Mouse (Mus musculus) ES-E14 (cell line): ENCODE measurements at regions not wholly inside any gene's neighbourhood (a gene's known extent, or its start where the extent isn't known, plus 50 kb on each side); places are given as distances from the start of the nearest gene placed in this dataset.

Source experiments
- DNase-seq: peaks from one replicate; pipeline ENCODE4 v3.0.0-alpha.2; 2013; ENCODE audit warnings: low read depth, low spot score
- H3K27ac ChIP-seq: 2 replicates; pipeline ENCODE4 v1.5.1; 2012; ENCODE audit warnings: low read depth, mild to moderate bottlenecking, low read length, moderate library complexity, mixed read lengths; ENCODE audit not compliant: poor library complexity, insufficient read depth, severe bottlenecking
- H3K36me3 ChIP-seq: 2 replicates; pipeline ENCODE4 v1.6.1; 2012; ENCODE audit warnings: mild to moderate bottlenecking, low read length, moderate library complexity, mixed read lengths; ENCODE audit not compliant: control insufficient read depth, poor library complexity, insufficient read depth, severe bottlenecking
- H3K4me1 ChIP-seq, 2 experiments: fragments of 150-350 bp in 1 of 2; sonication (generic) in 1 of 2; 2 replicates each; pipeline ENCODE4 v1.6.1; 2012; ENCODE audit warnings: low read length in 2 of 2, mild to moderate bottlenecking in 1 of 2, mixed read lengths in 1 of 2; ENCODE audit not compliant: control insufficient read depth in 2 of 2, insufficient read depth in 2 of 2, poor library complexity in 1 of 2
- H3K4me3 ChIP-seq, 2 experiments: fragments of 150-350 bp in 1 of 2; sonication (generic) in 1 of 2; 2 replicates each; pipeline ENCODE4 v1.5.1; 2012; ENCODE audit warnings: low read length in 2 of 2, low read depth in 1 of 2, mild to moderate bottlenecking in 1 of 2, mixed read lengths in 1 of 2; ENCODE audit not compliant: insufficient read depth in 1 of 2, poor library complexity in 1 of 2, severe bottlenecking in 1 of 2
- H3K9ac ChIP-seq: 2 replicates; pipeline ENCODE4 v1.6.1; 2012; ENCODE audit warnings: low read depth, mild to moderate bottlenecking, low read length, mixed read lengths; ENCODE audit not compliant: poor library complexity, insufficient read depth, severe bottlenecking
- H3K9me3 ChIP-seq: fragments of 150-350 bp; sonication (generic); 2 replicates; pipeline ENCODE4 v1.6.1; 2012; ENCODE audit warnings: low read depth, mild to moderate bottlenecking, low read length; ENCODE audit not compliant: control insufficient read depth, insufficient read depth
- CHD2 ChIP-seq: IDR thresholded peaks from 2 replicates; pipeline ENCODE4 v1.6.1; 2014; ENCODE audit warnings: mild to moderate bottlenecking, low read depth, low read length, inconsistent platforms
- HCFC1 ChIP-seq: IDR thresholded peaks from 2 replicates; pipeline ENCODE4 v1.6.1; 2012; ENCODE audit warnings: low read length, inconsistent platforms, borderline replicate concordance; ENCODE audit not compliant: insufficient read depth
- MAFK ChIP-seq: IDR thresholded peaks from 2 replicates; pipeline ENCODE4 v1.6.1; 2014; ENCODE audit warnings: mild to moderate bottlenecking, low read depth, low read length, inconsistent platforms; ENCODE audit not compliant: insufficient read depth
- ZC3H11A ChIP-seq: IDR thresholded peaks from 2 replicates; pipeline ENCODE4 v1.6.1; 2012; ENCODE audit warnings: low read depth, mild to moderate bottlenecking, inconsistent platforms, low read length, borderline replicate concordance
- ZNF384 ChIP-seq: IDR thresholded peaks from 2 replicates; pipeline ENCODE4 v1.6.1; 2012; ENCODE audit warnings: low read depth, low read length, inconsistent platforms
- in situ Hi-C, 2 experiments: fragments of 600-800 bp; cut with MboI; formaldehyde crosslinking; loops; one replicate each; pipeline ENCODE4 v1.15.1; 2025; ENCODE audit warnings: low sequenced_read_pairs in 2 of 2, inconsistent platforms in 1 of 2; ENCODE audit not compliant: unreplicated experiment in 2 of 2

GRCm38 (mm10) chr8:100942680-100943427, 1526.6 kb upstream of the Cdh8 start:
- 0 out of 4 replicates have a peak, but pooled peaks cover 0 to 1% of the 10 kb centered on the region in 2 experiments for H3K4me1 ChIP-seq
- H3K9me3 ChIP-seq, result no peaks in the 10 kb centered on the region
- TF ChIP-seq MAFK (no peak), HCFC1 (no peak), CHD2 (no peak), ZNF384 (no peak), ZC3H11A (no peak)
- no peak overlapping the region for H3K27ac ChIP-seq
- H3K9ac ChIP-seq, result no peak overlapping the region
- H3K4me3 ChIP-seq, result no peak overlapping the region
- DNase-seq, result no peak
- no peaks in the 10 kb centered on the region for H3K36me3 ChIP-seq
- in situ Hi-C loops, result no loop called here

GRCm38 (mm10) chr8:100939533-100939932, 1523.3 kb upstream of the Cdh8 start:
- no peak for TF ChIP-seq ZC3H11A
- TF ChIP-seq MAFK, result peak; percentile 95
- Histone ChIP-seq H3K4me3 (no peak overlapping the region), H3K27ac (no peak overlapping the region), H3K4me1 (0 out of 4 replicates have a peak, but pooled peaks cover 0 to 1% of the 10 kb centered on the region in 2 experiments), H3K9me3 (no peaks in the 10 kb centered on the region), H3K9ac (no peak overlapping the region), H3K36me3 (no peaks in the 10 kb centered on the region)
- in situ Hi-C loops, result no loop called here
- DNase-seq, result peak; percentile 34

- Histone ChIP-seq H3K4me3 (no peak overlapping the region), H3K36me3 (no peaks in the 10 kb centered on the region), H3K9ac (no peak overlapping the region), H3K27ac (no peak overlapping the region), H3K4me1 (no peaks in the 10 kb centered on the region), H3K9me3 (no peaks in the 10 kb centered on the region)
- TF ChIP-seq HCFC1, result no peak
- no peak for TF ChIP-seq ZNF384
- no peak for TF ChIP-seq MAFK
- no peak for TF ChIP-seq CHD2
- no peak for TF ChIP-seq ZC3H11A
- in situ Hi-C loops, result no loop called here
- no peak for DNase-seq
Observed at GRCm38 (mm10) chr8:100890307-100890706, 1474.0 kb upstream of the Cdh8 start.

GRCm38 (mm10) chr8:100865624-100866023, 1449.4 kb upstream of the Cdh8 start:
- no peaks in the 10 kb centered on the region for H3K9me3 ChIP-seq
- no peaks in the 10 kb centered on the region for H3K36me3 ChIP-seq
- H3K9ac ChIP-seq, result no peak overlapping the region
- no peak overlapping the region for H3K4me3 ChIP-seq
- no peak overlapping the region for H3K27ac ChIP-seq
- DNase-seq, result no peak
- TF ChIP-seq CHD2 (no peak), HCFC1 (no peak), ZC3H11A (no peak), ZNF384 (no peak), MAFK (no peak)
- in situ Hi-C loops, result no loop called here
- no peaks in the 10 kb centered on the region for H3K4me1 ChIP-seq

- no peak overlapping the region for H3K27ac ChIP-seq
- peak; percentile 49 for DNase-seq
- H3K9ac ChIP-seq, result no peak overlapping the region
- in situ Hi-C loops, result no loop called here
- H3K36me3 ChIP-seq, result no peaks in the 10 kb centered on the region
- no peak overlapping the region for H3K4me3 ChIP-seq
- no peaks in the 10 kb centered on the region for H3K9me3 ChIP-seq
- H3K4me1 ChIP-seq, result no peaks in the 10 kb centered on the region
- no peak for TF ChIP-seq CHD2
- TF ChIP-seq ZNF384, result no peak
- no peak for TF ChIP-seq HCFC1
- no peak for TF ChIP-seq MAFK
- peak; percentile 74; the same call in 1 of the 2 replicates for TF ChIP-seq ZC3H11A
Observed at GRCm38 (mm10) chr8:100850822-100851437, 1434.7 kb upstream of the Cdh8 start.
